Mouse (Mus musculus): ENCODE measurements at regions not wholly inside any gene's neighbourhood (a gene's known extent, or its start where the extent isn't known, plus 50 kb on each side); places are given as distances from the start of the nearest gene placed in this dataset.

- H3K4me2 ChIP-seq (ENCODE audit: low read depth), result no peak overlapping the region
- H3K9me3 ChIP-seq (ENCODE audit: control insufficient read depth, low read length), result no peaks in the 10 kb centered on the region
- no peak overlapping the region for H3K27ac ChIP-seq
- H3K36me3 ChIP-seq (replicated peaks; ENCODE audit: control insufficient read depth, insufficient read depth, low read depth), result no peaks in the 10 kb centered on the region
- no peak overlapping the region for H3K4me3 ChIP-seq (ENCODE audit: insufficient read depth in 1 of 2, low read depth in 2 of 2, low read length in 2 of 2)
- DNase-seq (ENCODE audit: low read depth in 3 of 3, low spot score in 3 of 3) (no peak), ATAC-seq (ENCODE audit: insufficient read depth) (no peak)
- H3K4me1 ChIP-seq (replicated peaks; ENCODE audit: control insufficient read depth in 2 of 2, insufficient read depth in 2 of 2, low read length in 1 of 2), result no peaks in the 10 kb centered on the region
- H3K27me3 ChIP-seq (ENCODE audit: control insufficient read depth, insufficient read depth, low read length), result no peaks in the 10 kb centered on the region
- no peak overlapping the region for H3K9ac ChIP-seq (replicated peaks)
- TF ChIP-seq CTCF (IDR thresholded peaks at IDR 0.05; ENCODE audit: low read depth), result no peak
- no peak for TF ChIP-seq EP300 (IDR thresholded peaks at IDR 0.05; ENCODE audit: low read depth)
- 40% methylated on average over 1 of the region's 1 CpGs for WGBS (ENCODE audit: insufficient replicate concordance)
Measured at GRCm38 (mm10) chr3:8288437-8288836, 1321.4 kb downstream of the Zfp704 start.

DNA sequence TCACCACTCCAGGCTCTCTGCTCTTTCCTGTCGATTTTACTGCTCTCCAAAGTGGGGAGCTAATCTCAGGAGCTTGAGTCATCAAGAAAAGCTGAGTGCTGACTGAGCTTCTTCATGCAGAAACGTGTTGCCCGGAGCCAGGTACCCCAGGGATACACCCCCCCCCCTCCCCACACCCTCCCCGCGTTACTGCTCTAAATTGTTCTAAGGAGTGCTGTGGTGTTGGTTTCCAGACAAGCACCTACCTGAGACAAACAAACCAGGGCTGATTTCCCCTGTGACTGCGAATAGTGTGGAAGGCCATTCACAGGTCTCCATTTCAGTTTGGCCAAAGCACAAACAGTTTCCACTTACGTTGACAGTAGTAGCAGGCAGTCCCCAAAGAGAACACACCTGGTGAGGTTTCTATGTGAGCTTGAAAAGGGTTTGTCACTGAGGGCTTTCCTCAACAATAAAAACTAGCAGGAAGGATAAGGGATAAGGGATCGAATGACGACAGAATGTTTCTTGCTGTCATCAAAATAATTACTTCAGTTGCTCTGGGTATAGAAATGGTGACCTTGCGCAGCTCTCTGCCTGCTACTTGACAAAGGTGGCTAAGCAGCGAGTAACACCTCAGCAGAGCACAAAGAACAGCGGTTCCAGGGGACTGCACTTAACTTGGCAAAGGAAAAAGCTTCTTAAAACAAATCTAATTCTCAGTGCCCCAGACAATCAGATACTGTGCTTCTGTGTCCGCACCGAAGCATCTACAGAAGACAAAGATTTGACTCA lies 1325.0 kb downstream of the Zfp704 start:
- H3K4me3 ChIP-seq (ENCODE audit: insufficient read depth in 1 of 2, low read depth in 2 of 2, low read length in 2 of 2), result no peak overlapping the region
- no peaks in the 10 kb centered on the region for H3K9me3 ChIP-seq (ENCODE audit: control insufficient read depth, low read length)
- no peaks in the 10 kb centered on the region for H3K4me1 ChIP-seq (replicated peaks; ENCODE audit: control insufficient read depth in 2 of 2, insufficient read depth in 2 of 2, low read length in 1 of 2)
- TF ChIP-seq CTCF (IDR thresholded peaks at IDR 0.05; ENCODE audit: low read depth) (no peak), EP300 (IDR thresholded peaks at IDR 0.05; ENCODE audit: low read depth) (no peak)
- WGBS (ENCODE audit: insufficient replicate concordance), result 55% methylated on average over 14 of the region's 14 CpGs
- H3K4me2 ChIP-seq (ENCODE audit: low read depth), result no peak overlapping the region
- H3K9ac ChIP-seq (replicated peaks), result no peak overlapping the region
- H3K36me3 ChIP-seq (replicated peaks; ENCODE audit: control insufficient read depth, insufficient read depth, low read depth), result no peaks in the 10 kb centered on the region
- DNase-seq (ENCODE audit: low read depth in 3 of 3, low spot score in 3 of 3) (no peak), ATAC-seq (ENCODE audit: insufficient read depth) (no peak)
- H3K27ac ChIP-seq, result no peak overlapping the region
- no peaks in the 10 kb centered on the region for H3K27me3 ChIP-seq (ENCODE audit: control insufficient read depth, insufficient read depth, low read length)

GRCm38 (mm10) chr3:8282411-8282810 lies 1327.5 kb downstream of the Zfp704 start:
- Histone ChIP-seq H3K9ac (replicated peaks) (no peak overlapping the region), H3K4me3 (ENCODE audit: insufficient read depth in 1 of 2, low read depth in 2 of 2, low read length in 2 of 2) (no peak overlapping the region), H3K27me3 (ENCODE audit: control insufficient read depth, insufficient read depth, low read length) (no peaks in the 10 kb centered on the region), H3K9me3 (ENCODE audit: control insufficient read depth, low read length) (no peaks in the 10 kb centered on the region), H3K4me2 (ENCODE audit: low read depth) (no peak overlapping the region), H3K36me3 (replicated peaks; ENCODE audit: control insufficient read depth, insufficient read depth, low read depth) (no peaks in the 10 kb centered on the region), H3K4me1 (replicated peaks; ENCODE audit: control insufficient read depth in 2 of 2, insufficient read depth in 2 of 2, low read length in 1 of 2) (no peaks in the 10 kb centered on the region), H3K27ac (no peak overlapping the region)
- ATAC-seq (ENCODE audit: insufficient read depth) (no peak), DNase-seq (ENCODE audit: low read depth in 3 of 3, low spot score in 3 of 3) (no peak)
- WGBS (ENCODE audit: insufficient replicate concordance), result 50% methylated on average over 2 of the region's 2 CpGs
- TF ChIP-seq CTCF (IDR thresholded peaks at IDR 0.05; ENCODE audit: low read depth), result no peak
- no peak for TF ChIP-seq EP300 (IDR thresholded peaks at IDR 0.05; ENCODE audit: low read depth)

DNA sequence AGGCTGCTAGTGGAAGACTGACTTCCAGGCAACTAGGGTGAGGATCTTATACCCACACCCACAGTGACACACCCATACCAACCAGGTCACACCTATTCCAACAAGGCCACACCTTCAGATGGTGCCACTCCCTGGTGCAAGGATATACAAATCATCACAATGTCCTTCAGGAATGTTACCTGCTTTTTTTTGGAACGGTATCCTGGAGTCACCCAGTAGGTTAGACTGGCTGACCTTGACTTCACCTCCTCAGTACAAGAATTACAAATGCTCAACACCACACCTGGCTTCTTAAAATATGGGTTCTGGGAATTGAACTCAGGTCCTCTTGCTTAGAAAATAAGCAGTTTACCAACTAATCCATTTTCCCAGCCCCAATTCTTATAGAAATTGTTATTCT lies 1333.2 kb downstream of the Zfp704 start:
- H3K27me3 ChIP-seq (ENCODE audit: control insufficient read depth, insufficient read depth, low read length), result no peaks in the 10 kb centered on the region
- 55% methylated on average over 1 of the region's 1 CpGs for WGBS (ENCODE audit: insufficient replicate concordance)
- no peak overlapping the region for H3K4me3 ChIP-seq (ENCODE audit: insufficient read depth in 1 of 2, low read depth in 2 of 2, low read length in 2 of 2)
- no peak overlapping the region for H3K9ac ChIP-seq (replicated peaks)
- H3K36me3 ChIP-seq (replicated peaks; ENCODE audit: control insufficient read depth, insufficient read depth, low read depth), result no peaks in the 10 kb centered on the region
- TF ChIP-seq EP300 (IDR thresholded peaks at IDR 0.05; ENCODE audit: low read depth) (no peak), CTCF (IDR thresholded peaks at IDR 0.05; ENCODE audit: low read depth) (no peak)
- no peaks in the 10 kb centered on the region for H3K9me3 ChIP-seq (ENCODE audit: control insufficient read depth, low read length)
- no peak overlapping the region for H3K4me2 ChIP-seq (ENCODE audit: low read depth)
- no peak for DNase-seq (ENCODE audit: low read depth in 3 of 3, low spot score in 3 of 3)
- H3K27ac ChIP-seq, result no peak overlapping the region
- ATAC-seq (ENCODE audit: insufficient read depth), result no peak
- H3K4me1 ChIP-seq (replicated peaks; ENCODE audit: control insufficient read depth in 2 of 2, insufficient read depth in 2 of 2, low read length in 1 of 2), result no peaks in the 10 kb centered on the region

GRCm38 (mm10) chr3:8270935-8271298 lies 1339.0 kb downstream of the Zfp704 start:
- Histone ChIP-seq H3K9ac (replicated peaks) (no peak overlapping the region), H3K4me2 (ENCODE audit: low read depth) (no peak overlapping the region), H3K4me3 (ENCODE audit: insufficient read depth in 1 of 2, low read depth in 2 of 2, low read length in 2 of 2) (no peak overlapping the region), H3K9me3 (ENCODE audit: control insufficient read depth, low read length) (no peaks in the 10 kb centered on the region), H3K36me3 (replicated peaks; ENCODE audit: control insufficient read depth, insufficient read depth, low read depth) (no peaks in the 10 kb centered on the region), H3K4me1 (replicated peaks; ENCODE audit: control insufficient read depth in 2 of 2, insufficient read depth in 2 of 2, low read length in 1 of 2) (no peaks in the 10 kb centered on the region), H3K27ac (no peak overlapping the region), H3K27me3 (ENCODE audit: control insufficient read depth, insufficient read depth, low read length) (no peaks in the 10 kb centered on the region)
- 43% methylated on average over 3 of the region's 3 CpGs for WGBS (ENCODE audit: insufficient replicate concordance)
- DNase-seq (ENCODE audit: low read depth in 3 of 3, low spot score in 3 of 3) (no peak), ATAC-seq (ENCODE audit: insufficient read depth) (no peak)
- no peak for TF ChIP-seq CTCF (IDR thresholded peaks at IDR 0.05; ENCODE audit: low read depth)
